ENCODE assay signal across 28 mouse cellular contexts in the genomic region with DNA sequence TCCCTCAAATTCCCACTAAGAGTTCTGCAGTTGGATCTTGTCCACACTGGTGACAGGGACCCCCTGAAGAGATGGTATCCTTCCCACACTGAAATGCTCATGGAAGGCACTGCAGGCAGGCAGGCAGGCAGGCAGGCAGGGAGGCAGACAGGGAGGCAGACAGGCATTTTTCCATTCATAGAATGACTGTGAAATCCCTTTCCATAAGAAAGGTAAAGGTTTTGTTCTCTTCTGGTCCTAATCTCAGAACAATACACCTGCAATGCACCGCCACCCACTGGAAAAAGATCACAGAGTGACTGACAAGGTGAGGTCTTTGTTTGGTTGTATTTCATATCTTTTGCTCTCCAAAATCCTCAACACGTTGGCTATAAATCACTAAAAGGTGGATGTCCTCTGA.
"Had no signal": no experiment of that assay in that cellular context is flagged by ENCODE, and none has a peak within 500 bp of the region (broad histone marks: within the 10 kb centered on the region; RNA-seq: fewer than 3 reads in every experiment).

No protein-coding gene starts in this region.

- H3K4me3 ChIP-seq: embryonic facial prominence, embryonic 10.5 days; embryonic facial prominence, embryonic 12.5 days; embryonic facial prominence, embryonic 13.5 days; embryonic facial prominence, embryonic 15.5 days; erythroblast, embryonic 14.5 days; forebrain, embryonic 10.5 days; forebrain, embryonic 12.5 days; forebrain, embryonic 13.5 days; forebrain, embryonic 15.5 days; gastrocnemius, adult 2 months; heart, adult 2 months; heart, embryonic 10.5 days had no signal

- H3K4me2 ChIP-seq: embryonic facial prominence, embryonic 12.5 days; embryonic facial prominence, embryonic 13.5 days; embryonic facial prominence, embryonic 15.5 days; forebrain, embryonic 12.5 days; forebrain, embryonic 13.5 days; forebrain, embryonic 15.5 days; heart, embryonic 11.5 days had no signal

- H3K36me3 ChIP-seq: embryonic facial prominence, embryonic 10.5 days; embryonic facial prominence, embryonic 12.5 days; embryonic facial prominence, embryonic 13.5 days; embryonic facial prominence, embryonic 15.5 days; forebrain, embryonic 10.5 days; forebrain, embryonic 12.5 days; forebrain, embryonic 15.5 days; heart, embryonic 10.5 days had no signal

- H3K9ac ChIP-seq: embryonic facial prominence, embryonic 12.5 days; embryonic facial prominence, embryonic 13.5 days; embryonic facial prominence, embryonic 15.5 days; forebrain, embryonic 12.5 days; forebrain, embryonic 13.5 days; forebrain, embryonic 15.5 days; forebrain, postnatal 0 days had no signal

- H3K27me3 ChIP-seq: embryonic facial prominence, embryonic 12.5 days; embryonic facial prominence, embryonic 15.5 days; forebrain, embryonic 12.5 days; forebrain, embryonic 13.5 days; forebrain, embryonic 15.5 days had no signal

- H3K9me3 ChIP-seq: embryonic facial prominence, embryonic 10.5 days; embryonic facial prominence, embryonic 12.5 days; embryonic facial prominence, embryonic 13.5 days; embryonic facial prominence, embryonic 15.5 days; forebrain, embryonic 10.5 days; forebrain, embryonic 12.5 days; forebrain, embryonic 13.5 days; forebrain, embryonic 15.5 days; heart, embryonic 10.5 days had no signal

- ATAC-seq: forebrain, embryonic 13.5 days; forebrain, embryonic 14.5 days; forebrain, embryonic 15.5 days; forebrain, embryonic 16.5 days; forebrain, postnatal 0 days had no signal

- H3K4me1 ChIP-seq: embryonic facial prominence, embryonic 10.5 days; embryonic facial prominence, embryonic 12.5 days; embryonic facial prominence, embryonic 15.5 days; forebrain, embryonic 12.5 days; forebrain, embryonic 13.5 days; forebrain, embryonic 15.5 days; heart, embryonic 10.5 days had no signal

- DNase-seq: cerebellum, adult 9-10 months; cerebellum, adult 9-11 months; cerebellum, postnatal 14 days; cerebellum, postnatal 25 days; cerebellum, postnatal 36 days; embryo, embryonic 11 days; forebrain, postnatal 0 days; gastrocnemius, adult 2 months; gastrocnemius, postnatal 10 days; gastrocnemius, postnatal 14 days; gastrocnemius, postnatal 25 days; gastrocnemius, postnatal 36 days; heart, adult 11 months; heart, adult 18-20 months; heart, adult 2 months had no signal

- H3K27ac ChIP-seq: embryonic facial prominence, embryonic 10.5 days; embryonic facial prominence, embryonic 12.5 days; embryonic facial prominence, embryonic 13.5 days; embryonic facial prominence, embryonic 15.5 days; forebrain, embryonic 10.5 days; forebrain, embryonic 12.5 days; forebrain, embryonic 13.5 days; forebrain, embryonic 15.5 days; gastrocnemius, adult 2 months; heart, adult 2 months; heart, embryonic 10.5 days had no signal
